Mouse (Mus musculus) cerebellum, adult 2 months (tissue): ENCODE data around the gene Gpld1. TPM values are rescaled to one million over a fixed set of nuclear protein-coding genes. Genes with fewer than 3 reads are reported as not detected.

Experiments
- DNase-seq, 2 experiments: peaks; one replicate each; pipeline ENCODE4 v3.0.0; 2021
- H3K27ac ChIP-seq: fragments of 200-500 bp; 2 replicates; pipeline ENCODE4 v1.5.1; 2012; ENCODE audit warnings: low read length, control low read depth, inconsistent platforms; ENCODE audit not compliant: insufficient read depth
- H3K27me3 ChIP-seq: fragments of 200-500 bp; 2 replicates; pipeline ENCODE4 v1.6.1; 2012; ENCODE audit warnings: inconsistent platforms, mild to moderate bottlenecking, low read length, moderate library complexity; ENCODE audit not compliant: control insufficient read depth, insufficient read depth
- H3K4me1 ChIP-seq: fragments of 200-500 bp; 2 replicates; pipeline ENCODE4 v1.6.1; 2011; ENCODE audit warnings: low read length; ENCODE audit not compliant: control insufficient read depth, insufficient read depth
- H3K4me3 ChIP-seq: fragments of 200-500 bp; replicated peaks from 2 replicates; pipeline ENCODE3; 2011; ENCODE audit warnings: mild to moderate bottlenecking, low read depth, low read length, control low read depth; ENCODE audit not compliant: insufficient read depth
- CTCF ChIP-seq: fragments of 200-500 bp; IDR thresholded peaks from 2 replicates; pipeline ENCODE4 v1.5.1; 2011; ENCODE audit warnings: low read depth, mild to moderate bottlenecking, control low read depth, low read length, moderate library complexity, borderline replicate concordance; ENCODE audit not compliant: insufficient read depth
- POLR2A ChIP-seq: fragments of 200-500 bp; IDR thresholded peaks from 2 replicates; pipeline ENCODE4 v1.6.1; 2011; ENCODE audit warnings: low read length, control low read depth, borderline replicate concordance; ENCODE audit not compliant: insufficient read depth
- WGBS: fragments of 180-500 bp; shearing (Covaris S2); methylation state at CpG from one replicate; pipeline ENCODE4 v1.1.7; 2018; 5-methylcytosine and 5-hydroxymethylcytosine counted together
- polyA plus RNA-seq: library from polyadenylated mRNA; depleted of rRNA; stranded (reverse); fragments of >200 nt; gene quantifications from 2 replicates; pipeline ENCODE4 v1.2.3, GENCODE M21; 2012; rRNA removed

Gpld1 gene
- polyA plus RNA-seq: 28.5 and 29.8 TPM in 2 replicates

- DNase-seq: peak; percentile 27 to 29
- peak within 1 kb of the TSS; percentile 45 for H3K4me3 ChIP-seq
Observed at GRCm38 (mm10) chr13:24942512-24943282, at the start of gene Gpld1. Gene Gpld1, plus strand, starts transcription at chr13:24943152.

DNA sequence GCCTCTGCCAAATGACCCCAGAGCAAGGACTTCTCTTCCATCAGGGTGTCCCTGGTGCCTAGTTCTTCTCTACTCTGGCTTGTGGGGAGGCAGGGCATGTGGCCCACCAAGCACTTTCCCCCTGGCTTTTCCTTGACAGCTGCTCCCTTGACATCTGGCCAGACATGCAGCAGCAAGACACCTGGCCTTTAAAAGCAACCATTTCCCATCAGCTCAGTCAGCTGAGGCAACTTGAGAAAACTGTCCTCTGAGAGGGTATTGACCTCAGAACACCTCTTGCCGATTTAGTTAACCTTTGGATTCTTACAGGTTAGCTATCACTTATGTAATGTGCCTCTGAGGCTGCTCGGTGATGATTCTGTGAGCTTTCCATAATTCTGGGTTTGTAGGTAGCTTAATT is 49.1 kb upstream of the Gpld1 start:
- H3K4me3 ChIP-seq: no peak overlapping the region
- whole genome bisulfite sequencing: 89% methylated on average over 2 of the region's 2 CpGs
- no peaks in the 10 kb centered on the region for H3K4me1 ChIP-seq
- no peak for DNase-seq
- TF ChIP-seq CTCF (no peak), POLR2A (no peak)
- no peaks in the 10 kb centered on the region for H3K27me3 ChIP-seq
- H3K27ac ChIP-seq: no peak overlapping the region

More at GRCm38 (mm10) chr13:24942512-24943282, at the start of gene Gpld1:
- 40% methylated on average over 17 of the region's 17 CpGs for WGBS
- Histone ChIP-seq H3K4me1 (no peaks in the 10 kb centered on the region), H3K27ac (peak within 1 kb of the TSS; percentile 11; the same call in 1 of the 2 replicates), H3K27me3 (no peaks in the 10 kb centered on the region)
- no peak for TF ChIP-seq CTCF
- TF ChIP-seq POLR2A: 0 out of 2 replicates have a peak, but pooled peaks have one; percentile 8

GRCm38 (mm10) chr13:24901916-24902315 is 41.0 kb upstream of the Gpld1 start:
- Histone ChIP-seq H3K4me3 (no peak overlapping the region), H3K4me1 (no peaks in the 10 kb centered on the region), H3K27ac (no peak overlapping the region), H3K27me3 (no peaks in the 10 kb centered on the region)
- no peak for DNase-seq
- 92% methylated on average over 2 of the region's 2 CpGs for WGBS
- TF ChIP-seq CTCF: no peak
- TF ChIP-seq POLR2A: no peak

DNA sequence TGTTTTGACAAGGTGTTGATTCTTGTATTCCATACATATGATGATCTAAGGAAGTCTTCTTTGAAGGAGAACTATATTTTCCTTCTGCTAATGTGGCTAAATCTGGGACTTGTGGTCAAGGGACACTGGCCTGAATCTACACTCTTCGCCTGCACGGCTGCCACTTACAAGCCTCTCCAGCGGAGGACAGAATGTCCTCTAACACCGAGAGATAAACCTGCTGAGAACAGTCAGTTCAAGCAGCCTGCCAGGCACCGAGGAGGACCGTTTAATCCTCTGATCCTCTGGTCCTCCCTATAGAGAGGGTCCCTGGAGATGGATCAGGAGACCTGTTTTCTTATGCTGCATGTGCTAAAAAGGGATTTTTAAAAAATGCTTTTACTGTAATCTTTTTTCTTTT is 39.5 kb upstream of the Gpld1 start:
- Histone ChIP-seq H3K4me1 (no peaks in the 10 kb centered on the region), H3K27ac (no peak overlapping the region), H3K27me3 (no peaks in the 10 kb centered on the region), H3K4me3 (no peak overlapping the region)
- WGBS: 60% methylated on average over 6 of the region's 6 CpGs
- no peak for TF ChIP-seq POLR2A
- TF ChIP-seq CTCF: no peak
- no peak for DNase-seq

DNA sequence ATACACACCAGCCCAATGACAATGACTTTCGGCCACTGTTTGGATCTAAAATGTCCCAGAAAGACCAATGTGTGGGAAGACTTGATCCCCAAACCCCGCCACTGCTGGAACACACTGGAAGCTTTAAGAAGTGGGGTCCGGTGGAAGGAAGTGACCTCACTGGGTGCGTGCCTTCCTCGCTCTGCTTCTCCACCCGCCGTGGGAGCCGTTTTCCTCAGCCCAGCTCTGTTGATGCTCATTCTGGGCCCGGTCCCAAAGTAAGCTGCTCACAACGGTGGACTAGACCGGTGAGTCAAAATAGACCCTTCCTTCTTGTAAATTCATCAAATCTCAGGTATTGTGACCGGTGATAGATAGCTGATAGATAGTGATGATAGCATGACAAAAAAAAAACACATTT is 37.5 kb upstream of the Gpld1 start:
- Histone ChIP-seq H3K27me3 (no peaks in the 10 kb centered on the region), H3K27ac (no peak overlapping the region), H3K4me1 (no peaks in the 10 kb centered on the region), H3K4me3 (no peak overlapping the region)
- no peak for DNase-seq
- TF ChIP-seq CTCF: no peak
- TF ChIP-seq POLR2A: no peak
- WGBS: 88% methylated on average over 12 of the region's 12 CpGs

- TF ChIP-seq CTCF (no peak), POLR2A (no peak)
- H3K27me3 ChIP-seq: no peaks in the 10 kb centered on the region
- no peak overlapping the region for H3K4me3 ChIP-seq
- WGBS: 76% methylated on average over 11 of the region's 11 CpGs
- no peak for DNase-seq
- no peaks in the 10 kb centered on the region for H3K4me1 ChIP-seq
- H3K27ac ChIP-seq: no peak overlapping the region
Observed at GRCm38 (mm10) chr13:24906831-24907570, 36.0 kb upstream of the Gpld1 start.

- Histone ChIP-seq H3K4me1 (no peaks in the 10 kb centered on the region), H3K27ac (no peak overlapping the region), H3K4me3 (no peak overlapping the region), H3K27me3 (no peaks in the 10 kb centered on the region)
- 84% methylated on average over 1 of the region's 1 CpGs for WGBS
- TF ChIP-seq POLR2A (no peak), CTCF (no peak)
- no peak for DNase-seq
Observed at GRCm38 (mm10) chr13:24909112-24909511, 33.8 kb upstream of the Gpld1 start.

- no peak overlapping the region for H3K27ac ChIP-seq
- no peak overlapping the region for H3K4me3 ChIP-seq
- H3K27me3 ChIP-seq: no peaks in the 10 kb centered on the region
- WGBS: 90% methylated on average over 7 of the region's 7 CpGs
- H3K4me1 ChIP-seq: no peaks in the 10 kb centered on the region
- TF ChIP-seq CTCF (no peak), POLR2A (no peak)
- no peak for DNase-seq
Observed at GRCm38 (mm10) chr13:24913576-24913975, 29.4 kb upstream of the Gpld1 start.
